Mouse (Mus musculus) hindbrain, postnatal 0 days (tissue): ENCODE data around the gene Acvrl1. TPM values are rescaled to one million over a fixed set of nuclear protein-coding genes. Genes with fewer than 3 reads are reported as not detected.

Experiments used
- ATAC-seq: fragments of 200-750 bp; cut with Nextera tagmentation; 2 replicates; pipeline ENCODE4 v1.8.0; 2017; ENCODE audit warnings: mild to moderate bottlenecking, moderate TSS enrichment, moderate library complexity
- DNase-seq: peaks from one replicate; pipeline ENCODE4 v3.0.0-alpha.2; 2015; ENCODE audit warnings: low spot score
- H3K27ac ChIP-seq: fragments of 300-500 bp; sonication (generic); 2 replicates; pipeline ENCODE4 v1.5.1; 2014; ENCODE audit warnings: mild to moderate bottlenecking
- H3K27me3 ChIP-seq: fragments of 300-500 bp; sonication (generic); 2 replicates; pipeline ENCODE4 v1.6.1; 2014; ENCODE audit warnings: low read length, mixed read lengths; ENCODE audit not compliant: insufficient read depth
- H3K36me3 ChIP-seq: fragments of 300-500 bp; sonication (generic); 2 replicates; pipeline ENCODE4 v1.6.1; 2014; ENCODE audit warnings: low read length, mixed read lengths; ENCODE audit not compliant: insufficient read depth
- H3K4me1 ChIP-seq: fragments of 300-500 bp; sonication (generic); 2 replicates; pipeline ENCODE4 v1.6.1; 2014; ENCODE audit warnings: antibody characterized with exemption, low read length, mixed read lengths; ENCODE audit not compliant: insufficient read depth
- H3K4me2 ChIP-seq: fragments of 300-500 bp; sonication (generic); 2 replicates; pipeline ENCODE4 v1.6.1; 2014; ENCODE audit warnings: low read depth, mild to moderate bottlenecking, low read length, moderate library complexity, mixed read lengths
- H3K4me3 ChIP-seq: fragments of 300-500 bp; sonication (generic); 2 replicates; pipeline ENCODE4 v1.5.1; 2014; ENCODE audit warnings: low read length
- H3K9ac ChIP-seq: fragments of 300-500 bp; sonication (generic); replicated peaks from 2 replicates; pipeline ENCODE4 v1.6.1; 2014; ENCODE audit warnings: mild to moderate bottlenecking, low read length, moderate library complexity, mixed read lengths
- H3K9me3 ChIP-seq: fragments of 300-500 bp; sonication (generic); 2 replicates; pipeline ENCODE4 v1.6.1; 2016; ENCODE audit warnings: low read length, mixed read lengths
- CTCF ChIP-seq: IDR thresholded peaks from 2 replicates; pipeline ENCODE4 v1.5.1; 2016; ENCODE audit warnings: antibody characterized with exemption, control low read depth, low read depth
- WGBS: fragments of 180-500 bp; shearing (Covaris S2); extraction: QIAGEN DNeasy Blood & Tissue Kit; methylation state at CpG from one replicate; pipeline ENCODE4 v1.1.7; 2014; 5-methylcytosine and 5-hydroxymethylcytosine counted together
- polyA plus RNA-seq: library from polyadenylated mRNA; unstranded; fragments of >200 nt; fragmentation: Nextera tagmentation; extraction: Ambion mirVana; gene quantifications from 2 replicates; pipeline ENCODE4 v1.2.1, GENCODE M21; 2015
- total RNA-seq: library from RNA; depleted of rRNA; stranded (reverse); fragments of >200 nt; gene quantifications from 2 replicates; pipeline ENCODE4 v1.2.3, GENCODE M21; 2014

Gene Acvrl1
- total and polyA plus RNA-seq, 2 experiments from 2014 or later = 7.0 to 21.6 TPM

- no peak for ATAC-seq
- Histone ChIP-seq H3K9me3 (no peaks in the 10 kb centered on the region), H3K4me2 (no peak overlapping the region), H3K4me1 (no peaks in the 10 kb centered on the region), H3K4me3 (no peak overlapping the region), H3K27ac (no peak overlapping the region), H3K27me3 (no peaks in the 10 kb centered on the region), H3K9ac (no peak overlapping the region), H3K36me3 (no peaks in the 10 kb centered on the region)
- no peak for TF ChIP-seq CTCF
- DNase-seq = peak; percentile 57
- 36% methylated on average over 3 of the region's 3 CpGs for WGBS
Measured at GRCm38 (mm10) chr15:101086956-101087355, 41.4 kb upstream of the Acvrl1 start.

GRCm38 (mm10) chr15:101088291-101088690 is 40.0 kb upstream of the Acvrl1 start:
- ATAC-seq (no peak), DNase-seq (peak; percentile 35)
- Histone ChIP-seq H3K27me3 (no peaks in the 10 kb centered on the region), H3K36me3 (no peaks in the 10 kb centered on the region), H3K9me3 (no peaks in the 10 kb centered on the region), H3K4me2 (no peak overlapping the region), H3K4me3 (no peak overlapping the region), H3K4me1 (peaks cover 6% of the 10 kb centered on the region; the same call in 1 of the 2 replicates), H3K9ac (no peak overlapping the region), H3K27ac (no peak overlapping the region)
- no peak for TF ChIP-seq CTCF
- WGBS = 38% methylated on average over 4 of the region's 4 CpGs

- 96% methylated on average over 8 of the region's 8 CpGs for WGBS
Measured at GRCm38 (mm10) chr15:101091551-101091950, 36.8 kb upstream of the Acvrl1 start.

GRCm38 (mm10) chr15:101092121-101092828 is 36.0 kb upstream of the Acvrl1 start:
- no peaks in the 10 kb centered on the region for H3K9me3 ChIP-seq
- no peaks in the 10 kb centered on the region for H3K36me3 ChIP-seq
- WGBS = 37% methylated on average over 14 of the region's 14 CpGs
- ATAC-seq = 0 out of 2 replicates have a peak, but pooled peaks have one; percentile 2
- TF ChIP-seq CTCF = no peak
- H3K4me3 ChIP-seq = no peak overlapping the region
- peaks cover 8% of the 10 kb centered on the region; the same call in 1 of the 2 replicates for H3K4me1 ChIP-seq
- no peak for DNase-seq
- 0 out of 2 replicates have a peak overlapping the region, but pooled peaks have one; percentile 10 for H3K9ac ChIP-seq
- no peaks in the 10 kb centered on the region for H3K27me3 ChIP-seq
- no peak overlapping the region for H3K4me2 ChIP-seq
- no peak overlapping the region; the same call in 1 of the 2 replicates for H3K27ac ChIP-seq

More at GRCm38 (mm10) chr15:101091551-101091950, 36.8 kb upstream of the Acvrl1 start:
- Histone ChIP-seq H3K9me3 (no peaks in the 10 kb centered on the region), H3K27me3 (no peaks in the 10 kb centered on the region), H3K4me3 (no peak overlapping the region), H3K9ac (no peak overlapping the region), H3K4me1 (peaks cover 8% of the 10 kb centered on the region; the same call in 1 of the 2 replicates), H3K4me2 (no peak overlapping the region), H3K27ac (no peak overlapping the region), H3K36me3 (no peaks in the 10 kb centered on the region)
- ATAC-seq (no peak), DNase-seq (no peak)
- no peak for TF ChIP-seq CTCF

GRCm38 (mm10) chr15:101092829-101093648 is 35.3 kb upstream of the Acvrl1 start:
- peak; percentile 77 for ATAC-seq
- DNase-seq = peak; percentile 70
- peaks cover 12% of the 10 kb centered on the region for H3K4me1 ChIP-seq
- no peaks in the 10 kb centered on the region for H3K9me3 ChIP-seq
- H3K27ac ChIP-seq = no peak overlapping the region; the same call in 1 of the 2 replicates
- no peak for TF ChIP-seq CTCF
- no peak overlapping the region for H3K4me3 ChIP-seq
- 19% methylated on average over 25 of the region's 25 CpGs for WGBS
- no peaks in the 10 kb centered on the region for H3K36me3 ChIP-seq
- peak overlapping the region; percentile 21 for H3K4me2 ChIP-seq
- no peaks in the 10 kb centered on the region for H3K27me3 ChIP-seq
- H3K9ac ChIP-seq = 0 out of 2 replicates have a peak overlapping the region, but pooled peaks have one; percentile 10

GRCm38 (mm10) chr15:101093988-101094387 is 34.3 kb upstream of the Acvrl1 start:
- no peak overlapping the region for H3K4me3 ChIP-seq
- H3K36me3 ChIP-seq = no peaks in the 10 kb centered on the region
- H3K4me1 ChIP-seq = peaks cover 16% of the 10 kb centered on the region
- 51% methylated on average over 6 of the region's 6 CpGs for WGBS
- no peak overlapping the region for H3K4me2 ChIP-seq
- no peak overlapping the region for H3K9ac ChIP-seq
- H3K27ac ChIP-seq = no peak overlapping the region
- no peaks in the 10 kb centered on the region for H3K27me3 ChIP-seq
- no peak for TF ChIP-seq CTCF
- DNase-seq = no peak
- ATAC-seq = no peak
- no peaks in the 10 kb centered on the region for H3K9me3 ChIP-seq
